Mouse (Mus musculus): ENCODE data around the gene Rcn2. TPM values are rescaled to one million over a fixed set of nuclear protein-coding genes. Genes with fewer than 3 reads are reported as not detected.

The Rcn2 gene
- polyA plus RNA-seq, 1 experiment from 2014 or later: 240 TPM

GRCm38 (mm10) chr9:56100041-56100522 lies 58.4 kb downstream of the Rcn2 start:
- Histone ChIP-seq H3K9me3 (no peaks in the 10 kb centered on the region), H3K36me3 (no peaks in the 10 kb centered on the region), H3K9ac (no peak overlapping the region), H3K27me3 (no peaks in the 10 kb centered on the region), H3K4me3 (no peak overlapping the region), H3K4me2 (no peak overlapping the region), H3K4me1 (no peaks in the 10 kb centered on the region), H3K27ac (no peak overlapping the region)
- WGBS: 78% methylated on average over 7 of the region's 7 CpGs
- ATAC-seq (ENCODE audit: insufficient number of reproducible peaks, low FRiP score, low TSS enrichment, low read depth): no peak

DNA sequence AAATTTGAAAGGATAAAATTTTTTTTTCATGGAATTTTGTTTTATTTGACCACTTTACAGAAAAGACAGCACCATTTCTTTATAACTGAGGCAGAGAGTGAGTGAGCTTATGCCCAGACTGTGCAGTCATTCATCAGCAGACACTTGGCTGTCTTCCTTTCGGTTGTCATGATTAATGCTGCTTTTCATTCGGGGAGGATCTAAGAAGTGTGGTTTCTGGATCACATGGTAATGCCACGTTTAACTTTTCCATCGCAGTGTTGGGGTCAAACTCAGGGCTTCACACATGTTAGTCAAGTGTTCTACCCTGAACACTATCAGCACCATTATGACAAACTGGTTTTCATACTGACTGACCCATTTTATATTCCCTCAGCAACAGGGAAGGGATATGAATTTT lies 59.4 kb downstream of the Rcn2 start:
- Histone ChIP-seq H3K4me3 (no peak overlapping the region), H3K27ac (no peak overlapping the region), H3K9ac (no peak overlapping the region), H3K4me2 (no peak overlapping the region), H3K27me3 (no peaks in the 10 kb centered on the region), H3K9me3 (no peaks in the 10 kb centered on the region), H3K4me1 (peaks cover 2% of the 10 kb centered on the region; the same call in 1 of the 2 replicates), H3K36me3 (no peaks in the 10 kb centered on the region)
- no peak for ATAC-seq (ENCODE audit: insufficient number of reproducible peaks, low FRiP score, low TSS enrichment, low read depth)
- WGBS: 35% methylated on average over 4 of the region's 4 CpGs

- H3K9ac ChIP-seq: no peak overlapping the region
- H3K4me3 ChIP-seq: no peak overlapping the region
- no peaks in the 10 kb centered on the region for H3K27me3 ChIP-seq
- H3K4me1 ChIP-seq: peaks cover 11% of the 10 kb centered on the region
- 46% methylated on average over 7 of the region's 7 CpGs for WGBS
- H3K36me3 ChIP-seq: no peaks in the 10 kb centered on the region
- ATAC-seq (ENCODE audit: insufficient number of reproducible peaks, low FRiP score, low TSS enrichment, low read depth): no peak
- no peaks in the 10 kb centered on the region for H3K9me3 ChIP-seq
- no peak overlapping the region for H3K27ac ChIP-seq
- no peak overlapping the region for H3K4me2 ChIP-seq
These were observed 63.3 kb downstream of the Rcn2 start for GRCm38 (mm10) chr9:56104921-56105320.

- Histone ChIP-seq H3K4me1 (peaks cover 11% of the 10 kb centered on the region), H3K4me2 (no peak overlapping the region), H3K9ac (no peak overlapping the region), H3K36me3 (no peaks in the 10 kb centered on the region), H3K4me3 (no peak overlapping the region), H3K27ac (no peak overlapping the region), H3K27me3 (no peaks in the 10 kb centered on the region), H3K9me3 (no peaks in the 10 kb centered on the region)
- WGBS: 56% methylated on average over 6 of the region's 6 CpGs
- ATAC-seq (ENCODE audit: insufficient number of reproducible peaks, low FRiP score, low TSS enrichment, low read depth): no peak
These were observed 64.8 kb downstream of the Rcn2 start for GRCm38 (mm10) chr9:56106274-56107072.

DNA sequence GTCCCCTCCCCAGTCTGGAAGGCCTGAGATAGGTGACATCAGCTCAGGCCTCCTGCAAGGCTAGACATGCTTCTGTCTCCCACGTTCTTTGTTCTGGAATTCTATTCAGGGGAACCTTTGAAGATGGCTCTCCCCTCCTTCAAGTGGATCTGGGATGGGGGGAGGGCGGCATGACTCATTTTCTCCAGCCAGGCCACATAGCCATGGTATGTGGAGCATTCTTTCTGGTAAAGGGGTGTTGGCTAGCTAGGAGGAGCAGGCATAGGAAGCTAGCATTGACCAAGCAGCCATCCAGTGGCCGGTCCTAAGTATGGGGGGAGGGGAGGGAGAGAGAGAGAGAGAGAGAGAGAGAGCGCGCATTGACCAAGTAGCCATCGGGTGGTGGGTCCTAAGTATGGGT lies 65.9 kb downstream of the Rcn2 start:
- Histone ChIP-seq H3K9ac (no peak overlapping the region), H3K27ac (no peak overlapping the region), H3K27me3 (no peaks in the 10 kb centered on the region), H3K36me3 (no peaks in the 10 kb centered on the region), H3K9me3 (no peaks in the 10 kb centered on the region), H3K4me1 (peaks cover 13% of the 10 kb centered on the region), H3K4me2 (no peak overlapping the region), H3K4me3 (no peak overlapping the region)
- ATAC-seq (ENCODE audit: insufficient number of reproducible peaks, low FRiP score, low TSS enrichment, low read depth): no peak
- 79% methylated on average over 6 of the region's 6 CpGs for WGBS

DNA sequence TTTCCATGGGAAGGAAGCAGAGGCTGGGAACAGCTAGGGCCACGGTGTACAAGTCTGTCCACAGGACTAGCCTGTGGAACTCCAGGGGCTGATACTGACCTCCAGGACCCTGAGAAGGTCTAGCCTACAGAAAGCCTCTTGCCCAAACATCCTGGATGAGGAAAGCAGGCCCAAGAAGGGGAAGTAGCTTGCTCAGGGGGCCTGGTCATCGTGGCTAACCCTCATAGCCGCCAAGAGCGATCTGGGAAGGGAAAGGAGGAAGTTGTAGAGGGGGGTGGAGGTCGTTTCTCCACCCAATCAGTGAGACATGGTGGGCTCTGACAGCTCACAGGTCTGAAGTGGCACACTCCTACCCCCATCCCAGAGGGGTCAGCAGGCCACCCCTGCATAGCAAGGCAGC lies 66.5 kb downstream of the Rcn2 start:
- WGBS: 78% methylated on average over 5 of the region's 5 CpGs
- Histone ChIP-seq H3K4me1 (peaks cover 19% of the 10 kb centered on the region), H3K4me2 (no peak overlapping the region), H3K9ac (no peak overlapping the region), H3K9me3 (no peaks in the 10 kb centered on the region), H3K27ac (no peak overlapping the region), H3K36me3 (no peaks in the 10 kb centered on the region), H3K27me3 (no peaks in the 10 kb centered on the region), H3K4me3 (no peak overlapping the region)
- no peak for ATAC-seq (ENCODE audit: insufficient number of reproducible peaks, low FRiP score, low TSS enrichment, low read depth)

Other genes with a start within 250 kb of the Rcn2 start
- 12.8 and 13.4 TPM in 2 replicates for gene Scaper, start 103.7 kb upstream of the Rcn2 start, polyA plus RNA-seq (2015; fragmentation: Nextera tagmentation; extraction: Ambion mirVana)
- gene 4930563M21Rik, start 31.3 kb upstream of the Rcn2 start, polyA plus RNA-seq (2015; fragmentation: Nextera tagmentation; extraction: Ambion mirVana): not detected in 2 replicates
- gene Pstpip1, start 48.1 kb downstream of the Rcn2 start, polyA plus RNA-seq (2015; fragmentation: Nextera tagmentation; extraction: Ambion mirVana): 3.1 and 4.1 TPM in 2 replicates
- gene Tspan3, start 123.6 kb downstream of the Rcn2 start, polyA plus RNA-seq (2015; fragmentation: Nextera tagmentation; extraction: Ambion mirVana): 463 and 504 TPM in 2 replicates

All from limb, embryonic 15.5 days (tissue).